Mouse (Mus musculus): ENCODE measurements around the gene Cxcl5.

Gene Cxcl5

GRCm38 (mm10) chr5:90759077-90760065, at the start of gene Cxcl5:
Gene Cxcl5, plus strand, starts transcription at chr5:90759360.
- in situ Hi-C loops (cut with MboI, MseI), result no loop called here

- in situ Hi-C loops (cut with MboI, MseI), result no loop called here
These were observed 47.8 kb upstream of the Cxcl5 start for GRCm38 (mm10) chr5:90711409-90711808.

GRCm38 (mm10) chr5:90717937-90718336, 41.2 kb upstream of the Cxcl5 start:
- in situ Hi-C loops (cut with MboI, MseI), result no loop called here

- in situ Hi-C loops (cut with MboI, MseI), result no loop called here
These were observed 36.5 kb upstream of the Cxcl5 start for GRCm38 (mm10) chr5:90722656-90723055.

GRCm38 (mm10) chr5:90728254-90728653, 30.9 kb upstream of the Cxcl5 start:
- in situ Hi-C loops (cut with MboI, MseI), result no loop called here

GRCm38 (mm10) chr5:90731480-90731879, 27.7 kb upstream of the Cxcl5 start:
- in situ Hi-C loops (cut with MboI, MseI), result no loop called here

- in situ Hi-C loops (cut with MboI, MseI), result no loop called here
These were observed 17.1 kb upstream of the Cxcl5 start for GRCm38 (mm10) chr5:90742029-90742428.

GRCm38 (mm10) chr5:90753934-90754333, 5.2 kb upstream of the Cxcl5 start:
- in situ Hi-C loops (cut with MboI, MseI), result no loop called here

- in situ Hi-C loops (cut with MboI, MseI), result no loop called here
These were observed 1.0 kb upstream of the Cxcl5 start for GRCm38 (mm10) chr5:90758020-90758605.

GRCm38 (mm10) chr5:90760303-90760702, 1.1 kb downstream of the Cxcl5 start:
- in situ Hi-C loops (cut with MboI, MseI), result no loop called here

GRCm38 (mm10) chr5:90760844-90761243, 1.7 kb downstream of the Cxcl5 start:
- in situ Hi-C loops (cut with MboI, MseI), result no loop called here

GRCm38 (mm10) chr5:90761834-90762233, 2.7 kb downstream of the Cxcl5 start:
- in situ Hi-C loops (cut with MboI, MseI), result no loop called here

GRCm38 (mm10) chr5:90763912-90764665, 4.9 kb downstream of the Cxcl5 start:
- in situ Hi-C loops (cut with MboI, MseI), result no loop called here

- in situ Hi-C loops (cut with MboI, MseI), result no loop called here
These were observed 6.9 kb downstream of the Cxcl5 start for GRCm38 (mm10) chr5:90765821-90766606.

GRCm38 (mm10) chr5:90768218-90768617, 9.1 kb downstream of the Cxcl5 start, which contains the start of gene Ppbp:
Gene Ppbp, plus strand, starts transcription at chr5:90768518.
- in situ Hi-C loops (cut with MboI, MseI), result no loop called here

- in situ Hi-C loops (cut with MboI, MseI), result no loop called here
These were observed 12.2 kb downstream of the Cxcl5 start for GRCm38 (mm10) chr5:90771369-90771768.

- in situ Hi-C loops (cut with MboI, MseI), result no loop called here
These were observed 12.9 kb downstream of the Cxcl5 start, which contains the start of gene Pf4 for GRCm38 (mm10) chr5:90771880-90772653. Gene Pf4, plus strand, starts transcription at chr5:90772435.

- in situ Hi-C loops (cut with MboI, MseI), result no loop called here
These were observed 16.4 kb downstream of the Cxcl5 start for GRCm38 (mm10) chr5:90775562-90775961.

GRCm38 (mm10) chr5:90777621-90778020, 18.5 kb downstream of the Cxcl5 start:
- in situ Hi-C loops (cut with MboI, MseI), result no loop called here

GRCm38 (mm10) chr5:90778856-90779255, 19.7 kb downstream of the Cxcl5 start:
- in situ Hi-C loops (cut with MboI, MseI), result no loop called here
